In genomic region chr6:113495071-113495675, GRCm38 (mm10) we compare ENCODE assay signal across 8 mouse cellular contexts. TPM values are rescaled to one million over a fixed set of nuclear protein-coding genes. Genes with fewer than 3 reads are reported as not detected.
A peak's percentile ranks its signal among the peaks of the same experiment; 100 is the strongest.
DNase-seq lines count a peak whose midpoint lies in the region; ATAC-seq and TF ChIP-seq lines count a peak whose summit lies in the region.

No protein-coding gene starts in this region.

- TF ChIP-seq CTCF in kidney, adult 2 months (conservative IDR thresholded peaks at IDR 0.05; ENCODE audit: insufficient read depth, insufficient read length, low read depth, low read length), result no peak
- no peak for TF ChIP-seq CTCF in liver, postnatal 0 days (IDR thresholded peaks at IDR 0.05; ENCODE audit: low read depth)

- ATAC-seq in forebrain, embryonic 16.5 days, result no peak
- ATAC-seq in liver, postnatal 0 days, result no peak; the same call in 1 of the 2 replicates

- DNase-seq in kidney, adult 2 months, result no peak
- no peak for DNase-seq in kidney, postnatal 36 days
- peak; percentile 53 for DNase-seq in ZHBTc4 (ENCODE audit: low read depth, low spot score)
- no peak for DNase-seq in liver, postnatal 0 days
- no peak for DNase-seq in urinary bladder, postnatal 36 days (ENCODE audit: low spot score in 2 of 2)
- DNase-seq in testis, postnatal 10 days (ENCODE audit: low spot score), result no peak
- no peak for DNase-seq in ovary, adult 18-20 months (ENCODE audit: low spot score)

- no peaks in the 10 kb centered on the region for H3K36me3 ChIP-seq in kidney, adult 2 months (ENCODE audit: control insufficient read depth, insufficient read depth, low read length)
- H3K36me3 ChIP-seq in forebrain, embryonic 16.5 days (ENCODE audit: control insufficient read depth, insufficient read depth), result peaks cover 5% of the 10 kb centered on the region; the same call in 1 of the 2 replicates
- peaks cover 2% of the 10 kb centered on the region; the same call in 1 of the 2 replicates for H3K36me3 ChIP-seq in liver, postnatal 0 days (replicated peaks; ENCODE audit: insufficient read depth, low read length)

- H3K27ac ChIP-seq in kidney, adult 2 months (ENCODE audit: insufficient read depth, low read depth, low read length), result no peak overlapping the region
- H3K27ac ChIP-seq in forebrain, embryonic 16.5 days (ENCODE audit: low read length), result no peak overlapping the region
- no peak overlapping the region for H3K27ac ChIP-seq in liver, postnatal 0 days (ENCODE audit: low read depth)

- no peak for TF ChIP-seq POLR2A in kidney, adult 2 months (IDR thresholded peaks at IDR 0.05; ENCODE audit: low read depth, low read length)

- peak overlapping the region; percentile 52; the same call in 1 of the 2 replicates for H3K4me3 ChIP-seq in kidney, adult 2 months (ENCODE audit: insufficient read depth, low read depth, low read length)
- H3K4me3 ChIP-seq in forebrain, embryonic 16.5 days (replicated peaks; ENCODE audit: low read length), result peak overlapping the region; percentile 39; the same call in 1 of the 2 replicates
- peak overlapping the region; percentile 39 for H3K4me3 ChIP-seq in liver, postnatal 0 days (ENCODE audit: low read depth, low read length)

- no peaks in the 10 kb centered on the region for H3K9me3 ChIP-seq in forebrain, embryonic 16.5 days (ENCODE audit: control insufficient read depth, low read length)
- no peaks in the 10 kb centered on the region for H3K9me3 ChIP-seq in liver, postnatal 0 days (ENCODE audit: low read length)

- no peaks in the 10 kb centered on the region for H3K27me3 ChIP-seq in kidney, adult 2 months (replicated peaks; ENCODE audit: control insufficient read depth, insufficient read depth, low read length)
- 0 out of 2 replicates have a peak, but pooled peaks cover 2% of the 10 kb centered on the region for H3K27me3 ChIP-seq in forebrain, embryonic 16.5 days (replicated peaks; ENCODE audit: control insufficient read depth, insufficient read depth, low read length)
- peaks cover 7% of the 10 kb centered on the region for H3K27me3 ChIP-seq in liver, postnatal 0 days (ENCODE audit: insufficient read depth, low read length)

- peak overlapping the region; percentile 48; the same call in 1 of the 2 replicates for H3K9ac ChIP-seq in forebrain, embryonic 16.5 days (replicated peaks; ENCODE audit: low read depth, low read length)
- peak overlapping the region; percentile 59 for H3K9ac ChIP-seq in liver, postnatal 0 days (replicated peaks)

- H3K4me1 ChIP-seq in kidney, adult 2 months (ENCODE audit: control insufficient read depth, insufficient read depth, low read length), result no peaks in the 10 kb centered on the region
- H3K4me1 ChIP-seq in forebrain, embryonic 16.5 days (replicated peaks; ENCODE audit: control insufficient read depth, insufficient read depth, low read length), result peaks cover 8% of the 10 kb centered on the region
- H3K4me1 ChIP-seq in liver, postnatal 0 days (ENCODE audit: insufficient read depth), result peaks cover 12% of the 10 kb centered on the region

- peak overlapping the region; percentile 61 for H3K4me2 ChIP-seq in forebrain, embryonic 16.5 days (ENCODE audit: low read length)
- H3K4me2 ChIP-seq in liver, postnatal 0 days (ENCODE audit: low read depth, low read length), result peak overlapping the region; percentile 66

- WGBS in kidney, adult 2 months, result 54% methylated on average over 28 of the region's 28 CpGs
- 68% methylated on average over 28 of the region's 28 CpGs for WGBS in forebrain, embryonic 16.5 days
- 49% methylated on average over 28 of the region's 28 CpGs for WGBS in liver, postnatal 0 days (ENCODE audit: insufficient replicate concordance)

- TF ChIP-seq EP300 in liver, postnatal 0 days (IDR thresholded peaks at IDR 0.05; ENCODE audit: low read depth), result no peak

RNA-seq across cellular contexts. Expression of gene Prrt3, which starts 6.6 kb away (rescaled TPM):
- polyA plus RNA-seq in kidney, adult 2 months (2012; rRNA removed), result 0.05 TPM in 1 of 2 replicates, not detected in the other
- polyA plus RNA-seq in forebrain, embryonic 16.5 days (2015; fragmentation: Nextera tagmentation; extraction: Ambion mirVana), result 5.2 and 8.5 TPM in 2 replicates
- polyA plus RNA-seq in liver, postnatal 0 days (2015; fragmentation: Nextera tagmentation; extraction: Ambion mirVana), result 0.13 and 0.14 TPM in 2 replicates

RNA-seq across cellular contexts. Expression of gene Creld1, which starts 12.1 kb away (rescaled TPM):
- 22.3 and 23.6 TPM in 2 replicates for polyA plus RNA-seq in kidney, adult 2 months (2012; rRNA removed)
- 62.6 and 73.9 TPM in 2 replicates for polyA plus RNA-seq in forebrain, embryonic 16.5 days (2015; fragmentation: Nextera tagmentation; extraction: Ambion mirVana)
- 13.8 and 14.0 TPM in 2 replicates for polyA plus RNA-seq in liver, postnatal 0 days (2015; fragmentation: Nextera tagmentation; extraction: Ambion mirVana)

RNA-seq across cellular contexts. Expression of gene Il17rc, which starts 23.9 kb away (rescaled TPM):
- 37.6 and 41.8 TPM in 2 replicates for polyA plus RNA-seq in kidney, adult 2 months (2012; rRNA removed)
- 2.4 and 3.5 TPM in 2 replicates for polyA plus RNA-seq in forebrain, embryonic 16.5 days (2015; fragmentation: Nextera tagmentation; extraction: Ambion mirVana)
- polyA plus RNA-seq in liver, postnatal 0 days (2015; fragmentation: Nextera tagmentation; extraction: Ambion mirVana), result 12.9 and 13.1 TPM in 2 replicates

RNA-seq across cellular contexts. Expression of gene Emc3, which starts 36.3 kb away (rescaled TPM):
- polyA plus RNA-seq in kidney, adult 2 months (2012; rRNA removed), result 60.1 and 64.5 TPM in 2 replicates
- 106 and 108 TPM in 2 replicates for polyA plus RNA-seq in forebrain, embryonic 16.5 days (2015; fragmentation: Nextera tagmentation; extraction: Ambion mirVana)
- polyA plus RNA-seq in liver, postnatal 0 days (2015; fragmentation: Nextera tagmentation; extraction: Ambion mirVana), result 42.1 and 43.0 TPM in 2 replicates

RNA-seq across cellular contexts. Expression of gene Fancd2, which starts 36.3 kb away (rescaled TPM):
- 0.31 and 0.44 TPM in 2 replicates for polyA plus RNA-seq in kidney, adult 2 months (2012; rRNA removed)
- polyA plus RNA-seq in forebrain, embryonic 16.5 days (2015; fragmentation: Nextera tagmentation; extraction: Ambion mirVana), result 4.3 and 4.7 TPM in 2 replicates
- 3.1 and 4.5 TPM in 2 replicates for polyA plus RNA-seq in liver, postnatal 0 days (2015; fragmentation: Nextera tagmentation; extraction: Ambion mirVana)
